Comparison of ENCODE assay signal across 9 mouse cellular contexts in genomic region chr11:120727564-120727963, GRCm38 (mm10). TPM values are rescaled to one million over a fixed set of nuclear protein-coding genes. Genes with fewer than 3 reads are reported as not detected.
DNase-seq lines count a peak whose midpoint lies in the region; ATAC-seq and TF ChIP-seq lines count a peak whose summit lies in the region.
"Had no signal": no experiment of that assay in that cellular context is flagged by ENCODE, and none has a peak within 500 bp of the region (broad histone marks: within the 10 kb centered on the region; RNA-seq: fewer than 3 reads in every experiment).

No protein-coding gene starts in this region.

- 57% methylated on average over 12 of the region's 12 CpGs for WGBS in intestine, postnatal 0 days
- WGBS in intestine, embryonic 15.5 days, result 58% methylated on average over 12 of the region's 12 CpGs
- WGBS in embryonic facial prominence, embryonic 13.5 days, result 57% methylated on average over 12 of the region's 12 CpGs
- 45% methylated on average over 12 of the region's 12 CpGs for WGBS in liver, embryonic 14.5 days (ENCODE audit: insufficient replicate concordance)

- no peaks in the 10 kb centered on the region for H3K9me3 ChIP-seq in intestine, postnatal 0 days (ENCODE audit: control insufficient read depth)
- H3K9me3 ChIP-seq in intestine, embryonic 15.5 days, result no peaks in the 10 kb centered on the region
- H3K9me3 ChIP-seq in embryonic facial prominence, embryonic 13.5 days, result no peaks in the 10 kb centered on the region
- no peaks in the 10 kb centered on the region for H3K9me3 ChIP-seq in liver, embryonic 14.5 days (ENCODE audit: control insufficient read depth, low read length)

- DNase-seq in cerebellum, adult 9-10 months, result peak; percentile 12
- DNase-seq in cerebellum, postnatal 4 days (ENCODE audit: low spot score in 2 of 2), result no peak
- no peak for DNase-seq in liver, embryonic 14.5 days (ENCODE audit: low read depth in 3 of 3, low spot score in 3 of 3)
- no peak for DNase-seq in gastrocnemius, adult 8-10 months (ENCODE audit: low spot score in 2 of 2)
- no peak for DNase-seq in Muller cell, postnatal 12 days (ENCODE audit: inconsistent ontology term)

- H3K4me2 ChIP-seq in intestine, postnatal 0 days (replicated peaks; ENCODE audit: low read depth), result peak overlapping the region; percentile 92
- no peak overlapping the region for H3K4me2 ChIP-seq in intestine, embryonic 15.5 days (replicated peaks)
- peak overlapping the region; percentile 85 for H3K4me2 ChIP-seq in embryonic facial prominence, embryonic 13.5 days
- peak overlapping the region; percentile 79 for H3K4me2 ChIP-seq in liver, embryonic 14.5 days (ENCODE audit: low read depth)

- peaks cover 8% of the 10 kb centered on the region; the same call in 1 of the 2 replicates for H3K36me3 ChIP-seq in intestine, postnatal 0 days (ENCODE audit: control insufficient read depth, insufficient read depth)
- no peaks in the 10 kb centered on the region for H3K36me3 ChIP-seq in intestine, embryonic 15.5 days
- peaks cover 14% of the 10 kb centered on the region; the same call in 1 of the 2 replicates for H3K36me3 ChIP-seq in embryonic facial prominence, embryonic 13.5 days
- no peaks in the 10 kb centered on the region for H3K36me3 ChIP-seq in liver, embryonic 14.5 days (replicated peaks; ENCODE audit: control insufficient read depth, insufficient read depth, low read depth)

- 0 out of 2 replicates have a peak, but pooled peaks cover 4% of the 10 kb centered on the region for H3K4me1 ChIP-seq in intestine, postnatal 0 days (replicated peaks; ENCODE audit: control insufficient read depth, insufficient read depth, low read length)
- H3K4me1 ChIP-seq in intestine, embryonic 15.5 days (replicated peaks), result peaks cover 4% of the 10 kb centered on the region; the same call in 1 of the 2 replicates
- H3K4me1 ChIP-seq in embryonic facial prominence, embryonic 13.5 days, result peaks cover 27% of the 10 kb centered on the region
- peaks cover 0 to 6% of the 10 kb centered on the region in 2 experiments; a peak in 2 of 4 replicates for H3K4me1 ChIP-seq in liver, embryonic 14.5 days (replicated peaks; ENCODE audit: control insufficient read depth in 2 of 2, insufficient read depth in 2 of 2, low read length in 1 of 2)

- no peak overlapping the region for H3K9ac ChIP-seq in intestine, postnatal 0 days (ENCODE audit: low read depth, low read length)
- H3K9ac ChIP-seq in intestine, embryonic 15.5 days, result no peak overlapping the region
- H3K9ac ChIP-seq in embryonic facial prominence, embryonic 13.5 days, result no peak overlapping the region
- H3K9ac ChIP-seq in liver, embryonic 14.5 days (replicated peaks), result no peak overlapping the region; the same call in 1 of the 2 replicates

- H3K27me3 ChIP-seq in intestine, postnatal 0 days (replicated peaks; ENCODE audit: control insufficient read depth, insufficient read depth, low read length), result no peaks in the 10 kb centered on the region
- no peaks in the 10 kb centered on the region for H3K27me3 ChIP-seq in intestine, embryonic 15.5 days (replicated peaks)
- H3K27me3 ChIP-seq in embryonic facial prominence, embryonic 13.5 days, result no peaks in the 10 kb centered on the region
- H3K27me3 ChIP-seq in liver, embryonic 14.5 days (ENCODE audit: control insufficient read depth, insufficient read depth, low read length), result peaks cover 3% of the 10 kb centered on the region; the same call in 1 of the 2 replicates
- H3K27me3 ChIP-seq: Patski had no signal

- no peak for TF ChIP-seq EP300 in liver, embryonic 14.5 days (IDR thresholded peaks at IDR 0.05; ENCODE audit: low read depth)

- no peak overlapping the region for H3K27ac ChIP-seq in intestine, postnatal 0 days (ENCODE audit: low read depth, low read length)
- H3K27ac ChIP-seq in intestine, embryonic 15.5 days, result no peak overlapping the region
- H3K27ac ChIP-seq in embryonic facial prominence, embryonic 13.5 days, result no peak overlapping the region
- H3K27ac ChIP-seq in liver, embryonic 14.5 days, result no peak overlapping the region

- no peak overlapping the region for H3K4me3 ChIP-seq in intestine, postnatal 0 days (ENCODE audit: low read depth, low read length)
- H3K4me3 ChIP-seq in intestine, embryonic 15.5 days (replicated peaks), result no peak overlapping the region
- no peak overlapping the region for H3K4me3 ChIP-seq in embryonic facial prominence, embryonic 13.5 days
- no peak overlapping the region for H3K4me3 ChIP-seq in liver, embryonic 14.5 days (ENCODE audit: insufficient read depth in 1 of 2, low read depth in 2 of 2, low read length in 2 of 2)

- no peak for ATAC-seq in intestine, postnatal 0 days
- no peak for ATAC-seq in intestine, embryonic 15.5 days
- ATAC-seq in embryonic facial prominence, embryonic 13.5 days (ENCODE audit: insufficient number of reproducible peaks, insufficient read depth, low FRiP score, low TSS enrichment, low read depth), result no peak
- ATAC-seq in liver, embryonic 14.5 days (ENCODE audit: insufficient read depth), result no peak

- TF ChIP-seq CTCF in intestine, postnatal 0 days (IDR thresholded peaks at IDR 0.05; ENCODE audit: low read depth), result no peak
- no peak for TF ChIP-seq CTCF in liver, embryonic 14.5 days (IDR thresholded peaks at IDR 0.05; ENCODE audit: low read depth)

RNA-seq across cellular contexts. Expression of gene Dcxr, which starts 0.5 kb away (rescaled TPM):
- polyA plus RNA-seq in intestine, postnatal 0 days (2015; fragmentation: Nextera tagmentation; extraction: Ambion mirVana), result 81.1 and 88.6 TPM in 2 replicates
- 31.3 and 41.7 TPM in 2 replicates for polyA plus RNA-seq in intestine, embryonic 15.5 days (2015; fragmentation: Nextera tagmentation; extraction: Ambion mirVana)
- polyA plus RNA-seq in embryonic facial prominence, embryonic 13.5 days (2015; fragmentation: Nextera tagmentation; extraction: Ambion mirVana), result 17.9 and 18.3 TPM in 2 replicates
- polyA plus RNA-seq in liver, embryonic 14.5 days (2012; rRNA removed), result 10.4 and 11.3 TPM in 2 replicates
- 15.1 and 17.0 TPM in 2 replicates for polyA plus RNA-seq in liver, embryonic 14.5 days (2014; fragmentation: Nextera tagmentation; extraction: Ambion mirVana)
- 1 to 10 TPM; 7.9 to 9.8 (median 8.7) TPM for total RNA-seq in gastrocnemius, adult 8-10 months (2022)

RNA-seq across cellular contexts. Expression of gene Cbr2, which starts 4.3 kb away (rescaled TPM):
- 1.2 and 1.6 TPM in 2 replicates for polyA plus RNA-seq in intestine, postnatal 0 days (2015; fragmentation: Nextera tagmentation; extraction: Ambion mirVana)
- 0.79 and 2.4 TPM in 2 replicates for polyA plus RNA-seq in intestine, embryonic 15.5 days (2015; fragmentation: Nextera tagmentation; extraction: Ambion mirVana)
- 27.1 and 32.3 TPM in 2 replicates for polyA plus RNA-seq in embryonic facial prominence, embryonic 13.5 days (2015; fragmentation: Nextera tagmentation; extraction: Ambion mirVana)
- polyA plus RNA-seq in liver, embryonic 14.5 days (2012; rRNA removed), result 0.20 TPM in 1 of 2 replicates, not detected in the other
- polyA plus RNA-seq in liver, embryonic 14.5 days (2014; fragmentation: Nextera tagmentation; extraction: Ambion mirVana), result not detected in 2 replicates
- total RNA-seq in gastrocnemius, adult 8-10 months (2022), result 10 to 100 TPM in 2 of 4 experiments, 1 to 10 TPM in 2; 6.1 to 30.8 (median 10.4) TPM

RNA-seq across cellular contexts. Expression of gene Rac3, which starts 6.3 kb away (rescaled TPM):
- polyA plus RNA-seq in intestine, postnatal 0 days (2015; fragmentation: Nextera tagmentation; extraction: Ambion mirVana), result 9.0 TPM in 2 replicates
- polyA plus RNA-seq in intestine, embryonic 15.5 days (2015; fragmentation: Nextera tagmentation; extraction: Ambion mirVana), result 34.2 and 35.8 TPM in 2 replicates
- 66.0 and 72.6 TPM in 2 replicates for polyA plus RNA-seq in embryonic facial prominence, embryonic 13.5 days (2015; fragmentation: Nextera tagmentation; extraction: Ambion mirVana)
- polyA plus RNA-seq in liver, embryonic 14.5 days (2012; rRNA removed), result 1.3 and 1.7 TPM in 2 replicates
- 0.13 TPM in 1 of 2 replicates, not detected in the other for polyA plus RNA-seq in liver, embryonic 14.5 days (2014; fragmentation: Nextera tagmentation; extraction: Ambion mirVana)
- 1 to 10 TPM in 2 of 4 experiments, under 1 TPM in 2; 0.75 to 1.2 (median 0.89) TPM for total RNA-seq in gastrocnemius, adult 8-10 months (2022)

RNA-seq across cellular contexts. Expression of gene Lrrc45, which starts 13.8 kb away (rescaled TPM):
- polyA plus RNA-seq in intestine, postnatal 0 days (2015; fragmentation: Nextera tagmentation; extraction: Ambion mirVana), result 13.5 and 14.5 TPM in 2 replicates
- 42.0 and 45.4 TPM in 2 replicates for polyA plus RNA-seq in intestine, embryonic 15.5 days (2015; fragmentation: Nextera tagmentation; extraction: Ambion mirVana)
- 71.0 and 77.8 TPM in 2 replicates for polyA plus RNA-seq in embryonic facial prominence, embryonic 13.5 days (2015; fragmentation: Nextera tagmentation; extraction: Ambion mirVana)
- polyA plus RNA-seq in liver, embryonic 14.5 days (2012; rRNA removed), result 6.6 and 9.3 TPM in 2 replicates
- 6.2 and 8.3 TPM in 2 replicates for polyA plus RNA-seq in liver, embryonic 14.5 days (2014; fragmentation: Nextera tagmentation; extraction: Ambion mirVana)
- total RNA-seq in gastrocnemius, adult 8-10 months (2022), result 1 to 10 TPM; 1.8 to 4.4 (median 2.9) TPM

RNA-seq across cellular contexts. Expression of gene Cenpx, which starts 14.0 kb away (rescaled TPM):
- polyA plus RNA-seq in intestine, postnatal 0 days (2015; fragmentation: Nextera tagmentation; extraction: Ambion mirVana), result 127 and 131 TPM in 2 replicates
- polyA plus RNA-seq in intestine, embryonic 15.5 days (2015; fragmentation: Nextera tagmentation; extraction: Ambion mirVana), result 163 and 170 TPM in 2 replicates
- polyA plus RNA-seq in embryonic facial prominence, embryonic 13.5 days (2015; fragmentation: Nextera tagmentation; extraction: Ambion mirVana), result 132 and 154 TPM in 2 replicates
- 64.2 and 78.3 TPM in 2 replicates for polyA plus RNA-seq in liver, embryonic 14.5 days (2012; rRNA removed)
- 119 and 128 TPM in 2 replicates for polyA plus RNA-seq in liver, embryonic 14.5 days (2014; fragmentation: Nextera tagmentation; extraction: Ambion mirVana)
- 10 to 100 TPM; 26.1 to 31.0 (median 27.3) TPM for total RNA-seq in gastrocnemius, adult 8-10 months (2022)
